Mouse (Mus musculus): ENCODE data around the gene Hif3a. TPM values are rescaled to one million over a fixed set of nuclear protein-coding genes. Genes with fewer than 3 reads are reported as not detected.
A peak's percentile ranks its signal among the peaks of the same experiment; 100 is the strongest.

Hif3a gene
- total and polyA plus RNA-seq, 2 experiments = 0.01 to 0.09 TPM

DNA sequence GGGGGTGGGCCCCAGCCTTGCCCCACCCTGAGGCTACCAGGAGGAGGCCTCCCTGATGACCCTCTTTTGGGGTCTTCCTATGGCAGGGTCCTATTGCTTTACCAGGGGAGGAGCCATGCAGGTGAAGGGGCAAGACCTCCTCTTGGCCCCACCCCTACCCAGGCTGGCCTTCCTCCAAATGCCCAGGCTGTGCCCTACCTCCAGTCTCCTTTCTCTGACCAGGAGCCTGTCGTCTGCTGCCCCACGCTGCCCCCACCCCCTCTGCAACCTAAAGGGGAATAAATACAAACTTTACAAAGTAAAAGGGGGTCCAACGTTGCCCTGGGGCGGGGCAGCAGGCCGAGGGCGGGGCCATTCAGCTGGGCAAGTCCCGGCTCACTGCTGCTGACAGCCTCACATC is 57.5 kb downstream of the Hif3a start:
- Histone ChIP-seq H3K4me3 (ENCODE audit: insufficient read depth, low read depth, low read length) (no peak overlapping the region), H3K79me2 (ENCODE audit: control insufficient read depth, insufficient read depth, low read length) (no peaks in the 10 kb centered on the region), H3K27ac (replicated peaks; ENCODE audit: insufficient read depth, low read depth, low read length) (no peak overlapping the region), H3K9ac (ENCODE audit: low read depth, low read length) (no peak overlapping the region), H3K4me1 (ENCODE audit: control insufficient read depth, insufficient read depth, low read length) (peaks cover 26% of the 10 kb centered on the region), H3K36me3 (ENCODE audit: control insufficient read depth, insufficient read depth, low read length) (peaks cover 3% of the 10 kb centered on the region; the same call in 1 of the 2 replicates), H3K27me3 (ENCODE audit: control insufficient read depth, insufficient read depth, low read length) (no peaks in the 10 kb centered on the region)
- 55% methylated on average over 7 of the region's 7 CpGs for WGBS
- DNase-seq (ENCODE audit: extremely low read depth, low read depth, low spot score) = peak; percentile 32
- no peak for TF ChIP-seq CTCF (IDR thresholded peaks at IDR 0.05; ENCODE audit: low read depth, low read length)
- no peak for TF ChIP-seq POLR2A (IDR thresholded peaks at IDR 0.05; ENCODE audit: extremely low read depth, insufficient read depth, low read length)

DNA sequence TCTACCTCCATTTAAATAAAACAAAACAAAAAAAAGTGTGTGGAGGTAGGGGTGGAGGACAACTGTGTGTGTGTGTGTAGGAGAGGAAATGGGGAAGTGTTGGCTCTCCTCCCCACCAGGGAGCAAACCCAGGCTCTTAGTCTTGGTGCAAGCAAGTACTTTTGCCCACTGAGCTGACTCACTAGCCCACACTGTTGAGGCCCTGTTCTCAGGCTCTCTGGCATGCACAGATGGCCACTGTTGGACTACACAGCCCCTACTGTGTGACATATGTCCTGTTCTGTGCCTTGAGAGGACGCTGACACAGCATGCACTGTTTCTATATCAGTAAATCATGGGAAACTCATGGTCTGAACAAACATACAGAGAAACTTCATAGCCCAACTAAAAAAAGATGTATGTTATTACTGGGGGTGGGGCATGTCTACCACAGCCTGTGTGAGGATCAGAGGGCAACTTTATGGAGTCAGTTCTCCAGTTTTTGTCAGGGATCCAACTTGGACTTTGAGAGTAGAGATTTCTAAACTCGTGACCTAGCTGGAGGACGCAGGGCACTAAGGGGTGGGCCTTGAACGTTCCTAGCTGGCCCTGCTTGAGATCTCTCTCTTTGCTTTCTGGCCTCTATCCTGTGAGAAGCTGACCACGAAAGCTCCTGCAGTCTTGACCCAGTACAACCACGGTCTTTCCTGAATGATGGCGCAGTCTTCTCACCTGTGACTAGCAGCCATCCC is 58.8 kb downstream of the Hif3a start:
- peaks cover 28% of the 10 kb centered on the region for H3K4me1 ChIP-seq (ENCODE audit: control insufficient read depth, insufficient read depth, low read length)
- H3K4me3 ChIP-seq (ENCODE audit: insufficient read depth, low read depth, low read length) = no peak overlapping the region
- H3K27me3 ChIP-seq (ENCODE audit: control insufficient read depth, insufficient read depth, low read length) = no peaks in the 10 kb centered on the region
- H3K9ac ChIP-seq (ENCODE audit: low read depth, low read length) = peak overlapping the region; percentile 6; the same call in 1 of the 2 replicates
- 25% methylated on average over 7 of the region's 7 CpGs for WGBS
- peaks cover 3% of the 10 kb centered on the region; the same call in 1 of the 2 replicates for H3K36me3 ChIP-seq (ENCODE audit: control insufficient read depth, insufficient read depth, low read length)
- TF ChIP-seq CTCF (IDR thresholded peaks at IDR 0.05; ENCODE audit: low read depth, low read length) (no peak), POLR2A (IDR thresholded peaks at IDR 0.05; ENCODE audit: extremely low read depth, insufficient read depth, low read length) (no peak)
- peak overlapping the region; percentile 70 for H3K27ac ChIP-seq (replicated peaks; ENCODE audit: insufficient read depth, low read depth, low read length)
- no peaks in the 10 kb centered on the region for H3K79me2 ChIP-seq (ENCODE audit: control insufficient read depth, insufficient read depth, low read length)
- DNase-seq (ENCODE audit: extremely low read depth, low read depth, low spot score) = peak; percentile 94

DNA sequence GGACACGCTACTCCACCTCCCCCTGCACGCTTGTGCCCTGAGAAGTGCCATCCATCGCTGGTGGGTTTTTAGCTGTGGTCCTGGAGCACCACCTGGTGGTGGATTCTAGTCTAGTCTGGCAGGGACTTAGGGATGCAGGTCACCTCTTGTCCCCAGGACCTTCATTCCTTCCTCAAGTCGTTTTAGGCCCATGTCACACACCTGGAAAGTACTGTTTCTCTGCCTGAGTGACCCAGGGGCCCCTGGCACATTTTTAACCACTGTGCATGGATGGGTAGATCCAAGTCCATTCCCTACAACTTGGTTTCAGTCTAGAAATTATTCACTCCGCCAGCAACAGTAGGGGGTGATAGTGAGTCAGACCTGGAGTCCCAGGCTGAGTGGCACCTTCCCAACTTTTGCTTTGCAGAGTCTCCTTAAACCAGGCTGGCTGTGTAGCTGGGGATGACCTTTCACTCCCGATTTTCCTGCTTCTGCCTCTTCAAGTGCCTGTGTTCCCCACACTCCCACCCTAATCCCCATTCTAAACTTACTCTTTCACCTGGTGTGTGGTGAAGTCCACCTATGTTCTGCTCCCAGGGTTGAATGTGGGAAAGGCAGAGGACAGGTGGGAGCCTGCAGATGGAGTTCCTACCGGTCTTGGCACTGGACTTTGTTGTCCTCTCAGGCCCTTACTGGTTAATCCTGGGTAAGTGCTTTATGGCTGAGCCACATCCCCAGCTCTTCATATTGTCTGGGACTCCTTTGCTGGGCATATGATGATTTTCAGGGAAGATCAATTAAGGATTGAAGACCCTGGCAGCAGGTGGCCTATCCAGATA is 59.6 kb downstream of the Hif3a start:
- Histone ChIP-seq H3K4me1 (ENCODE audit: control insufficient read depth, insufficient read depth, low read length) (peaks cover 25% of the 10 kb centered on the region), H3K36me3 (ENCODE audit: control insufficient read depth, insufficient read depth, low read length) (peaks cover 3% of the 10 kb centered on the region; the same call in 1 of the 2 replicates), H3K27me3 (ENCODE audit: control insufficient read depth, insufficient read depth, low read length) (no peaks in the 10 kb centered on the region), H3K4me3 (ENCODE audit: insufficient read depth, low read depth, low read length) (no peak overlapping the region), H3K27ac (replicated peaks; ENCODE audit: insufficient read depth, low read depth, low read length) (peak overlapping the region; percentile 70), H3K9ac (ENCODE audit: low read depth, low read length) (no peak overlapping the region; the same call in 1 of the 2 replicates), H3K79me2 (ENCODE audit: control insufficient read depth, insufficient read depth, low read length) (no peaks in the 10 kb centered on the region)
- DNase-seq (ENCODE audit: extremely low read depth, low read depth, low spot score) = peak; percentile 85
- 8% methylated on average over 7 of the region's 7 CpGs for whole genome bisulfite sequencing
- peak; percentile 90 for TF ChIP-seq CTCF (IDR thresholded peaks at IDR 0.05; ENCODE audit: low read depth, low read length)
- TF ChIP-seq POLR2A (IDR thresholded peaks at IDR 0.05; ENCODE audit: extremely low read depth, insufficient read depth, low read length) = no peak

DNA sequence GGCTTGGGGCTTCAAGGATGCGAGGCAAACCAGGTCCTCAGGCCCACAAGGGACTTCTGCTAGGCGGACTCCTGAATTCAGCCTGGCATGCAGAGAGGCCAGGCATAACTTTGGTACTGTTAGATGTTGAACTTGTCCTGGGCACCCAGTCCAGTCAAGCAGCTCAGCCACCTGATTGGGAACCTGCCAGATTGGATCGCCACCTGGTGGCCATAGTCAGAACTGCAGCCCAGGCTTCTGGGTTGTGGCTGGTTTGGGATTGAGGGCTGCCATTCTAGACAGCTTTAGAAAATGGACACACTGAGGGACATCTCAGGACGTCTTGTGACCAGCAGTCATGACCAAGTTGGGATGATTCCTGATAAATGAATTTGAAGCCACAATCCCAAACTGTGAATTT is 62.6 kb downstream of the Hif3a start:
- no peak overlapping the region for H3K9ac ChIP-seq (ENCODE audit: low read depth, low read length)
- DNase-seq (ENCODE audit: extremely low read depth, low read depth, low spot score) = peak; percentile 45
- H3K27ac ChIP-seq (replicated peaks; ENCODE audit: insufficient read depth, low read depth, low read length) = peak overlapping the region; percentile 36; the same call in 1 of the 2 replicates
- WGBS = 23% methylated on average over 4 of the region's 4 CpGs
- H3K4me1 ChIP-seq (ENCODE audit: control insufficient read depth, insufficient read depth, low read length) = peaks cover 15% of the 10 kb centered on the region
- TF ChIP-seq CTCF (IDR thresholded peaks at IDR 0.05; ENCODE audit: low read depth, low read length) (peak; percentile 96), POLR2A (IDR thresholded peaks at IDR 0.05; ENCODE audit: extremely low read depth, insufficient read depth, low read length) (no peak)
- no peaks in the 10 kb centered on the region for H3K36me3 ChIP-seq (ENCODE audit: control insufficient read depth, insufficient read depth, low read length)
- no peak overlapping the region for H3K4me3 ChIP-seq (ENCODE audit: insufficient read depth, low read depth, low read length)
- H3K27me3 ChIP-seq (ENCODE audit: control insufficient read depth, insufficient read depth, low read length) = no peaks in the 10 kb centered on the region
- no peaks in the 10 kb centered on the region for H3K79me2 ChIP-seq (ENCODE audit: control insufficient read depth, insufficient read depth, low read length)

DNA sequence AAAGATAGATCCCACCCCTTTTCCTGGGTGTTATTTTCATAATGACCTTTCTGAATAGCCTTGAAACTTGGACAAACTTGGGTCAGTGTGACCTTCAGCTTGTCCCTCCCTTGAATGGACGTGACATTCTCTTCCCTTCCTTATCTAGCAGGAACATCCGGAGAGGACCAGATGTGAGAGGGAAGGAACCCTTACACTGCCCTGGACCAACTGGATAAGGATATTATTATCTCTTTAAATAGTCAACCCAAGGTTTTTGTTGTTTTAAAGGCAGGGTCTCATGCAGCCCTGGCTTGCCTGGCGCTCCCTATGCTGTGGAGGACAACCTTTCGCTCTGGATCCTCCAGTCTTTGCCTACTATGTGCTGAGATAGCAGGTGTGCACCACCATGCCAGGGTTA is 63.0 kb downstream of the Hif3a start:
- 57% methylated on average over 4 of the region's 4 CpGs for WGBS
- no peaks in the 10 kb centered on the region for H3K79me2 ChIP-seq (ENCODE audit: control insufficient read depth, insufficient read depth, low read length)
- no peaks in the 10 kb centered on the region for H3K36me3 ChIP-seq (ENCODE audit: control insufficient read depth, insufficient read depth, low read length)
- H3K27ac ChIP-seq (replicated peaks; ENCODE audit: insufficient read depth, low read depth, low read length) = peak overlapping the region; percentile 36; the same call in 1 of the 2 replicates
- H3K4me3 ChIP-seq (ENCODE audit: insufficient read depth, low read depth, low read length) = no peak overlapping the region
- no peak for DNase-seq (ENCODE audit: extremely low read depth, low read depth, low spot score)
- H3K27me3 ChIP-seq (ENCODE audit: control insufficient read depth, insufficient read depth, low read length) = no peaks in the 10 kb centered on the region
- H3K4me1 ChIP-seq (ENCODE audit: control insufficient read depth, insufficient read depth, low read length) = peaks cover 13% of the 10 kb centered on the region
- TF ChIP-seq POLR2A (IDR thresholded peaks at IDR 0.05; ENCODE audit: extremely low read depth, insufficient read depth, low read length) (no peak), CTCF (IDR thresholded peaks at IDR 0.05; ENCODE audit: low read depth, low read length) (no peak)
- H3K9ac ChIP-seq (ENCODE audit: low read depth, low read length) = no peak overlapping the region

Measured in liver, adult 2 months (tissue).